39 mouse cellular contexts compared by ENCODE assay signal in the genomic region with DNA sequence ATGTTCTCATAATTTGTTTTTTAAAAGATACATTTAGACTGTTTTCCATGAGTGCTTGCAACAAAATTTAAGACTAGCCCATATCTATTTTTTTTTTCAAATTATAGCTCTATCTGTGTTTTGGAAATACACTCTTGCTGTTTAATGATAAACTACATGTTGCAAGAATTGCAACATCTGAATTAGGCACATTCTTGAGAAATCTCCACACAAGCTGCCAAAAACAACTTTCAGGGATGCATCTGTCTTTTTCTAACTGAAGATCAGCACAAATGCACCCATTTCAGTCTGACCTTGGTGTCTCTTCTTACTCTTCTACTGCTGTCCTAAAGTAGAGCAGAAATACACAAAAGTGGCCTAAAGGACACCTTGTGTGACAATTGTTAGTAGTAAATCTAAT. TPM values are rescaled to one million over a fixed set of nuclear protein-coding genes. Genes with fewer than 3 reads are reported as not detected.
DNase-seq lines count a peak whose midpoint lies in the region; ATAC-seq lines count a peak whose summit lies in the region.
"Had no signal": no experiment of that assay in that cellular context is flagged by ENCODE, and none has a peak within 500 bp of the region (broad histone marks: within the 10 kb centered on the region; RNA-seq: fewer than 3 reads in every experiment).

No protein-coding gene starts in this region.

- no peaks in the 10 kb centered on the region for H3K4me1 ChIP-seq in kidney, embryonic 14.5 days (ENCODE audit: control insufficient read depth, insufficient read depth, low read length)
- H3K4me1 ChIP-seq: embryonic facial prominence, embryonic 13.5 days; forebrain, embryonic 10.5 days; forebrain, embryonic 15.5 days; heart, embryonic 15.5 days; hindbrain, embryonic 12.5 days; intestine, embryonic 15.5 days; limb, embryonic 13.5 days; megakaryocyte, embryonic 14.5 days; midbrain, embryonic 12.5 days; neural tube, embryonic 13.5 days had no signal

- no peak overlapping the region for H3K27ac ChIP-seq in kidney, embryonic 14.5 days (ENCODE audit: low read depth, low read length)
- H3K27ac ChIP-seq: embryonic facial prominence, embryonic 13.5 days; forebrain, embryonic 10.5 days; forebrain, embryonic 15.5 days; heart, adult 2 months; heart, embryonic 15.5 days; hindbrain, embryonic 12.5 days; hindbrain, postnatal 0 days; intestine, embryonic 15.5 days; left cerebral cortex, adult 2 months; limb, embryonic 13.5 days; liver, embryonic 14.5 days; midbrain, embryonic 12.5 days; neural tube, embryonic 13.5 days; stomach, postnatal 0 days had no signal

- no peak overlapping the region for H3K9ac ChIP-seq in kidney, embryonic 14.5 days (ENCODE audit: low read depth, low read length)
- H3K9ac ChIP-seq: embryonic facial prominence, embryonic 13.5 days; forebrain, embryonic 15.5 days; heart, embryonic 15.5 days; hindbrain, embryonic 12.5 days; intestine, embryonic 15.5 days; limb, embryonic 13.5 days; liver, embryonic 14.5 days; midbrain, embryonic 12.5 days; neural tube, embryonic 13.5 days had no signal

- no peak overlapping the region for H3K4me2 ChIP-seq in kidney, embryonic 14.5 days (replicated peaks; ENCODE audit: low read depth, low read length)
- H3K4me2 ChIP-seq: embryonic facial prominence, embryonic 13.5 days; forebrain, embryonic 15.5 days; heart, embryonic 15.5 days; hindbrain, embryonic 12.5 days; intestine, embryonic 15.5 days; limb, embryonic 13.5 days; midbrain, embryonic 12.5 days; neural tube, embryonic 13.5 days had no signal

- DNase-seq in adrenal gland, postnatal 14 days, result peak; percentile 23
- DNase-seq in adrenal gland, postnatal 4 days (ENCODE audit: low spot score in 2 of 2), result no peak
- DNase-seq in kidney, adult 9 months, result peak; percentile 24
- DNase-seq in lung, postnatal 10 days, result peak; percentile 5
- no peak for DNase-seq in lung, postnatal 4 days
- DNase-seq in cerebellum, adult 9-10 months, result no peak
- DNase-seq in neural tube, embryonic 10.5 days (ENCODE audit: extremely low spot score, low spot score), result no peak
- DNase-seq: cerebellum, adult 11-12 months; cerebellum, postnatal 10 days; gastrocnemius, postnatal 25 days; heart, adult 2 months; kidney, postnatal 25 days; right cerebral cortex, postnatal 4 days; thymus, adult 18-20 months; thymus, postnatal 25 days had no signal

- no peak overlapping the region for H3K4me3 ChIP-seq in kidney, embryonic 14.5 days (ENCODE audit: low read length)
- H3K4me3 ChIP-seq: embryonic facial prominence, embryonic 13.5 days; forebrain, embryonic 10.5 days; forebrain, embryonic 15.5 days; heart, adult 2 months; heart, embryonic 15.5 days; hindbrain, embryonic 12.5 days; intestine, embryonic 15.5 days; left cerebral cortex, adult 2 months; limb, embryonic 13.5 days; megakaryocyte, embryonic 14.5 days; midbrain, embryonic 12.5 days; myocyte; neural tube, embryonic 13.5 days had no signal

- H3K27me3 ChIP-seq in kidney, embryonic 14.5 days (ENCODE audit: control insufficient read depth, insufficient read depth, low read length), result no peaks in the 10 kb centered on the region
- H3K27me3 ChIP-seq: embryonic facial prominence, embryonic 13.5 days; forebrain, embryonic 15.5 days; heart, embryonic 15.5 days; hindbrain, embryonic 12.5 days; intestine, embryonic 15.5 days; limb, embryonic 13.5 days; megakaryocyte, embryonic 14.5 days; midbrain, embryonic 12.5 days; neural tube, embryonic 13.5 days had no signal

- ATAC-seq in kidney, embryonic 14.5 days (ENCODE audit: low FRiP score, low TSS enrichment), result no peak
- ATAC-seq: activated CD4-positive, CD25-positive, alpha-beta regulatory T cell, adult 4 months; CD4-positive, CD25-positive, alpha-beta regulatory T cell, adult 4 months; forebrain, embryonic 15.5 days; hindbrain, postnatal 0 days; intestine, embryonic 15.5 days had no signal

- no peaks in the 10 kb centered on the region for H3K36me3 ChIP-seq in kidney, embryonic 14.5 days (ENCODE audit: control insufficient read depth, insufficient read depth, low read length)
- H3K36me3 ChIP-seq: embryonic facial prominence, embryonic 13.5 days; forebrain, embryonic 10.5 days; forebrain, embryonic 15.5 days; heart, embryonic 15.5 days; hindbrain, embryonic 12.5 days; intestine, embryonic 15.5 days; limb, embryonic 13.5 days; midbrain, embryonic 12.5 days; neural tube, embryonic 13.5 days had no signal

- no peaks in the 10 kb centered on the region for H3K9me3 ChIP-seq in kidney, embryonic 14.5 days (ENCODE audit: control insufficient read depth, low read length)
- H3K9me3 ChIP-seq: embryonic facial prominence, embryonic 13.5 days; forebrain, embryonic 10.5 days; forebrain, embryonic 15.5 days; heart, embryonic 15.5 days; hindbrain, embryonic 12.5 days; intestine, embryonic 15.5 days; limb, embryonic 13.5 days; midbrain, embryonic 12.5 days; neural tube, embryonic 13.5 days had no signal

RNA-seq across cellular contexts. Expression of gene Gc, which starts 1.9 kb away (rescaled TPM):
- 25.8 and 519 TPM in 2 replicates for total RNA-seq in adrenal gland, postnatal 14 days (2021)
- 100 to 1,000 TPM in 1 of 2 experiments, 1 to 10 TPM in 1; 8.5 to 281 TPM for total RNA-seq in adrenal gland, postnatal 4 days (2021)
- polyA plus RNA-seq in kidney, embryonic 14.5 days (2014; fragmentation: Nextera tagmentation; extraction: Ambion mirVana), result 4.8 and 5.1 TPM in 2 replicates
- total RNA-seq: common myeloid progenitor, adult 5-6 weeks; gastrocnemius, postnatal 25 days; heart, adult 2 months; heart, postnatal 25 days; layer of hippocampus, adult 18-20 months; layer of hippocampus, postnatal 14 days; left cerebral cortex, adult 2 months; left cerebral cortex, postnatal 36 days; midbrain, postnatal 0 days had no signal
- polyA plus RNA-seq: activated CD4-positive, CD25-positive, alpha-beta regulatory T cell, adult 4 months; CD4-positive, CD25-positive, alpha-beta regulatory T cell, adult 4 months; embryonic facial prominence, embryonic 13.5 days; forebrain, embryonic 10.5 days; forebrain, embryonic 15.5 days; hindbrain, embryonic 12.5 days; limb, embryonic 13.5 days; midbrain, embryonic 12.5 days; myocyte had no signal

Comparison
In these comparisons a context has a peak if more than half of its experiments do, and no peak if none do; other contexts are left out.
1. DNase-seq: peak in adrenal gland, postnatal 14 days (single experiment), kidney, adult 9 months (single experiment) and lung, postnatal 10 days (single experiment); none in adrenal gland, postnatal 4 days (0 of 2), lung, postnatal 4 days (0 of 2), cerebellum, adult 9-10 months (single experiment) and neural tube, embryonic 10.5 days (single experiment).